Mouse (Mus musculus) gastrocnemius, adult 8-10 months (tissue): ENCODE results near the gene Rasgrp1. TPM values are rescaled to one million over a fixed set of nuclear protein-coding genes. Genes with fewer than 3 reads are reported as not detected.

Experiments
- DNase-seq, 2 experiments: peaks; one replicate each; pipeline ENCODE4 v3.0.0; 2022; ENCODE audit warnings: low spot score in 2 of 2
- total RNA-seq, 4 experiments: library from RNA; stranded (reverse); gene quantifications; 2 replicates each; pipeline ENCODE4 v1.2.4; 2022

The Rasgrp1 gene
- total RNA-seq, 4 experiments from 2014 or later = 0.10 TPM; not detected in 3

DNA sequence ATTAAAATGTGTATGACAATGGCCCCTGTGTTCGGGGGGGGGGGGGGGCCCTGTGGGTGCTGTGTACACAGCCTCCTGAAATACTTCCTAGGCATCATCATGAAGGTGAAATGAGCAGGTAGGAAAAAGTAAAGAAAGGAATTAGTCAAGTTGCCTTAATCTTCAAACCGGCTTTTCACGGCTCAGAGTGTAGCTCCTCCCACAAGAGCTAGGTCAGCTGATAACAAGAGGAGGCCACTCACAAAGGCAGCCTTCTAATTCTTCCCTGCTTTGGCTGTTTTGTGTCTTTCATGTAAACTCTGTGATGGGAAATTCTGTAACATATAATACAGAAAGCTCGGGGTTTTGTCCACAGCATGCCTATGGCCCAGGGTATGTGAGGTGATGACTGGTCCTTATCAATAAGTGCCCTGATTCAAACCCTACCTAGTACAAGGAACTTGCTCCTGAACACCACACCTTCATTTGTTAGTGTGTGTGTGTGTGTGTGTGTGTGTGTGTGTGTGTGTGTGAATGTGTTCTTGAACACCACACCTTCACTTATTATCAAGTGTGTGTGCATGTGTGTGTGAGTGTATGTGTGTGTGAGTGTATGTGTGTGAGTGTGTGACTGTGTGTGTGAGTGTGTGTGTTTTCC, 7.1 kb downstream of the Rasgrp1 start:
- DNase-seq = no peak

DNA sequence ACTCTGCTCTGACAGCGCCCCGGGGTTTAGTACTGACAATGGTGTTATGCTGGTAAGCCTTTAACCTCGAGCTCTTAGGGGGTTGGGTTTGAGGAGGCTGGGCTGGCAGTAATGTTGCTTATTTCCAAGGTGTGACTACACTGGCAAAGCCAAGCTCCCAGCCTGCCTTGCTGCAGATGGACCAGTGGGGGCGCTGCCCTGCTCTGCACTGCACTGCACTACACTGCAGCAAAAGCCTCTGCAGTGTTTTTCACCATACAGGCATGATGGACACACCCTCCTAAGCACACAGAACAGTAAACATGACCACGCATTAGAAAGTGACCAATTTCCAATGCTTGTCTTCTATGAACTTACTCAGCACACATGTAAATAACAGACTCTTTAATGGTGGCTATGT, 11.2 kb downstream of the Rasgrp1 start:
- DNase-seq = no peak

DNA sequence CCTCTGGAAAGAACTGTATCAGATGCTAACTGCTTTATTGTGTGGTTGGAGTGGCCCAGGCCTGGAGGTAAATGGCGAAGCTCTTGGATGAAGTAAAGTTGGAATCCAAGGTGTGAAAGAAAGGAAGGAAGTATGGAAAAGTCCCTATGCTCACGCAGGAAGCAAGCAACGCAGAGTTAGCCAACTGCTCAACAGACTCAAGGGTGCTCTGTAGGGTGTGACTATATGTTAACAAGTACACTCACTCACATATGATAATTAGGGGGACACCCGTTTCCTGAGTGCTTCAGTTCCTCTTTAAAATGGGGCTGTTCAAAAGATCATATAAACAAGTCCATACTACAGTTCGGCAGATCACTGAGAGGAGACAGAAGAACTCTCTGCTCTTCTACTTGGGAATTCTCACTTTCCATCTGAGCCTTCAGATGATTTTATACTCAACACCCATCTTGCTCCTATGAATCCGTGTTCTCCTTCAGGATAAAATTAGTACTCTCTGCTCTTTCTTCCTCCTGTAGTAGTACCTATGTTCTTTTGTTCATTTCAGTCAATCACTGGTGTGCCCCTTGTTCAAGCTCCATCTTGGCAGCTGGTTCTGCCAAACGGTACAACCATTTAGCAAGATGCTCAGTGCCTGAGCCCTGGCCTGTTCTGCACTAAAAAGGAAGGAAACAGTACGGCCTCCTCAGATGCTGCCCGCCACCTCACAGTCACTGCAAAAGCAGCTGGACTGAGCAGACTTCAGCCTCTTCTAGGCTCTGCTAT, 14.1 kb downstream of the Rasgrp1 start:
- no peak for DNase-seq

DNA sequence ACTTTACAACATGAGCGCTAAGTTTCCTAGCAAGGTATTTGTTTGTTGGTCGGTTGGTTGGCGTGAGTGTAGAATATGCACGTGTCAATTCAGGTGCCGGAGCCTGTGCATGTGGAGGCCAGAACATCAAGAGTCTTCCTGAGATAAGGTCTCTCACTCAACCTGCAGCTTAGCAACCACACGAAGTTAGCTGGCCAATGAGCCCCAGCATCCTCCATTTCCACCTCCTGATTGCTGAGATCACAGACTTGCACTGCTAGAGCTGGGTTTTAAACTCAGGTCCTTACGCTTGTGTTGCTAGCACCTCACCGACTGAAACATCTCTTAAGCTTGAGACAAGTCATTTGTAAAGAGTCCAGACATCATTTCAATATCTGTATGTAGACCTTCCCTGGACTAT, 20.4 kb downstream of the Rasgrp1 start:
- DNase-seq = no peak

DNA sequence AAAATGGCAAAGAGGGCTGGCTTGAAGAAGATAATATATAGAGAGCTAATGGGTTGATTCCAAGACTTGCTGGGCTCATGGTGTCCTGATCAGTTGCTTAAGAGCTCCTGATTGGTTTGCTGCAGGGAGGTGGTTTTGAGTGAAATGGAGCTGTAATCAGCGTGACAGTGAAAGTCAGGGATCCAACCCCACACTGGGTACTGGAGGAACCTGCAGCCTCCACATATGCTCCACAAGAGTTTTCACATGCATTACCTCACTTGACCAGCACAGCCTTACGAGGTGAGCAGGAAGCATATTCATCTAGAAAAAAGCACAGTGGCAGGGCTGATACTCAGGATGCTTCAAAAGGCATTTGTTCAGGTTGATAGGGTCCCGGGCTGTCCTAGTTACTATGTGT, 21.6 kb downstream of the Rasgrp1 start:
- DNase-seq = no peak

DNA sequence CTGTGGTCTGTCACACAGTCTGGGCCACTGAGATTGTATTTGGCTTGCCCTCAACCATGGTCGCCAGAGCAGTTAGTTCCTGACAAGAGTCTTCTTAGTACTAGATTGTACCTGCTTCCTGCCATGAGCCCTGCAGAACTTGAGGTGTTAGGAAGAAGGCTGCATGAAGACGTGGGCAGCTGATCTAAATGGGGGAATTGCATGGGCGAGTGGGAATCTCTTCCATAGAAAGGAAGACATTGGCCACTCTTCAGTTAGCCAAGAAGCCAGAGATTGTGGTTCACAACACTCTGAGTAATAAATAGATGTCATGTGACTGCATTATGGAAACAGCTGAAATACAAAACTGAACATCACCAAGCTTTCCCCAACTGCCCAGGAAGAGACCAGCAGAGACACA, 23.8 kb downstream of the Rasgrp1 start:
- no peak for DNase-seq

DNA sequence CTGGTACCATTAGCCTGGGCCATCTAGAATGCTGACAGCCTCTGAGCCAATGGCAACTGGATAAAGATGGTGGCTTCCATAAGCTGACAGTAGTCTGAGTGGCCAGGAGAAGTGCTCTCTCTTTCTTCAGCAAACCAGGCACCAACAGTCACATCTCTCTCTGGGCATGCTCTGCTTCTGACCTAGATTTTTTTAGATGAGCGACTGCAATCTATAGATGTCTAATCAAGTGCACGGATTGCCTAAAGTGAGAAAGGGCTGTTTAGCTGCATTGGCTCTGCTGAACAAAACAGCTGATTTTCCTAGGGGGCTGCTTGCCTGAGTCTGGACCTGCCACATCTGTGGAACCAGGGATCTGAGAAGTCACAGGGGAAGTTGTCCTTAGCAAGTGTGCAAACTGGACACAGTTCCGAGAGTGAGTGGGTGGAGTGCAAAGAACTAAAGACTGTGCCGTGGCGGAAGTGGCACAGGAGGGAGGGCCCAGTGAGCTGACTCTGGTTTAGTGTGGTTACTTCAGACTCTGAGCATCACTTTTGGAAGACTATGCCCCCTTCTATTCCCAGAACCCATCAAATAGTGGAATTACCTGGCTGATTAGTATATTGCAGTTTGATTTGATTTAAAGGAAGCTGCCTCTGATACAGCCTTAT, 29.1 kb downstream of the Rasgrp1 start:
- DNase-seq = no peak

DNA sequence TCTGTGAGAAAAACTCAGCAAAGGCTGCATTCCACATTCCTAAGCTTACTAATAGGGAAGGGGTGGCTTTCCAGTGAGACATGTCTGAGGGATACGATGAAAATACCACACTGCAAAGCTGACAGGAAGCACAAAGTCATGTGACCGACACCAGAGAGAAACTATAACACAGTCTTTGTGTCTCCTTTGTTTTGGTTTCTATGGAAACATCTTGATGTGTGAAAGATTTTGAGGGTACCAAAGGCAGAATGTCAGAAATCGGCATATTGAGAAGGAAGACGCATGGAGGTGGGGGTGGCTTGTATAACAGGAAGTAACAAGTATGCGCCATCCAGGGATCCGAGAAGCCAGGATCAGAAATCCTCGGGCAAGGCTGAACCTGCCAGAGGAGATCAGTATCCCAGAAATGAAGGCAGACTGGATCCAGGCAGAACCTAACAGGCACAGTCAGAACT, 30.3 kb downstream of the Rasgrp1 start:
- no peak for DNase-seq

DNA sequence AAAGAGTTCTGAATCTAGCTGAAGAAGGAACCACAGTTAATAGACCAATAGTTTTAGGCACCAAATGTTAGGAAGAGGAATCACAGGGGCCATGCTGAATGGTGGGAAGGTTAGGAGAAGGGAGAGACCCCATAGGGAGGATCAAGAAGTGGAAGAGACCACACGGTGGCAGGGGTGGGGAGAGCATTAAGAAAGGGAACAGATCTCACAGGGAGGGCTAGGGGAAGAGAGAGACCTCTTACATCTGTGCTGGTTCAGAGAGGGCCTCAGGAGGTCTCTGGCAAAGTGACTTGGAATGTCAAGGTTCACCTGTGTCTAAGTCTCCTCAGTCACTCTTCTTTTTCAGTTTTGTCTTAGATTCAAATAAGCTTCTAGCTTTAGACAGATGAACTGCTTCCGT, 30.8 kb downstream of the Rasgrp1 start:
- no peak for DNase-seq

DNA sequence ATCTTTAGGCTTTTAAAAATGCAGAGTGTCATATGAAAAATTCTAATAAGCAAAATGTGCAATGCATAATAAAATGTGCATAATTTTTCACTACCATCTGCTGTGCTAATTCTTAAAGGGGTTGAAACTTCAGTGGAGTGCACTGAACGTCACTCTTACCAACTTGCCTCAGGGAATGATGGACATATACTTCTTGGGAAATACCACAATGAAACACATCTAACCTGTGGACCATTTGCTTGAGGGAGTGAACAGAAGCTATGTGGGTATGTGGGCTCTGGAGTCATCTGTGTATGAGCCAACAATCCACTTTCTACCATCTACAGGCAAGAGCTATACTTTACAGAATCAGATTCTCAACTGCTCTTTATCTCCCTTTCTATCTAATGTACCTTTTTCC, 31.5 kb downstream of the Rasgrp1 start:
- no peak for DNase-seq

DNA sequence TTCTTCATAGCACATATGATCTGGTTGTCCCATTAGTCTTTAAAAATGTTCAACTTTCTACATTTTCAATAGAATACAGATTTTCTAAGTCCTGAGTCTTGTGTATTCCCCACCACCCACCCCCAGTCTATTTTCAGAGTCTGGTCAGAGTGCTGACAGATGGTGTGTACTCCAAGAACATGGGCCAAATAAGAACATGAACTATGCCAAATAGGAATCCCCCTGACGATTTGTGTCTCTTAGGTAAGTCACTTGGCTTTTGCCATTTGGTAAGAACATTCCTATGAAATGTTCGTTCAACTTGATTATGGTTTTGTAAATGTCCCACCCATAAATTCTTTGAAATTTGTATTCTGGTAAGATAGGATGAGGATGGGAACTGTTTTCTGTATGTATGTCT, 33.8 kb downstream of the Rasgrp1 start:
- no peak for DNase-seq

DNA sequence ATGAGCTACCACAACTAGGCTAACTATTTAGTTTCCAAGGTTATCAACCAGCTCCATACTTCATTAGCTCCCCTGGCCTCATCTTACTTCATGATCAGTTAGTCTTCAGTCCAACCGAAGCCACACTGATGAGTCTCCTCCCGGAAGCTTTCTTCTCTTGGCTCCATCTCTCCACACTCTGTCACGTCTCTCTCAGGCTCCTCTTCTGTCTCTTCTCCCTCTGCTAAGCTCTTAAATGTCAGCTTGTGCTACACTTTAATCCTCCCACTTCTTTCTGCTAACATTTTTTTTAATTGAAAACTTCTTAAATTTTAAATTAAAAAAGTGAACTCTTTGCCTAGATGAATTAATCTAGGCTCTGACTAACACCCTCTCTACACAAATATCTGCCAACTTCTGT, 34.8 kb downstream of the Rasgrp1 start:
- DNase-seq = no peak

DNA sequence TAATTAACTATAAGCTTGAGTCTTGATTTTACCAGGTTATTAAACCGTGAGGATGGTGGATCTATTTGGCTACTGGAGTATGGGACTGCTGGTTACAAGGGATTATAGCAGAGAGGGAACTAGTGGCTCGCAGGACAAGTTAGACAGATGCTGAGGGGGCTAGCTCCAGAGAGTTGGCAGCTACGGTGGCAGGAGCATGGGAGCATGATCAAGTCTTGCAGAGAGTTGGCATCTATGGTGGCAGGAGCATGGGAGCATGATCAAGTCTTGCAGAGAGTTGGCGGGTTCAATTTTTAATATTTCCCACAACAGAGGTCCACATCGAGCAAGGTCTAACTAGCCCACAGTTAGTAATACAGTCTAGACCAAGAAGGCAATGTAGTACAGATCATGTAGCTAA, 37.9 kb downstream of the Rasgrp1 start:
- DNase-seq = no peak

DNA sequence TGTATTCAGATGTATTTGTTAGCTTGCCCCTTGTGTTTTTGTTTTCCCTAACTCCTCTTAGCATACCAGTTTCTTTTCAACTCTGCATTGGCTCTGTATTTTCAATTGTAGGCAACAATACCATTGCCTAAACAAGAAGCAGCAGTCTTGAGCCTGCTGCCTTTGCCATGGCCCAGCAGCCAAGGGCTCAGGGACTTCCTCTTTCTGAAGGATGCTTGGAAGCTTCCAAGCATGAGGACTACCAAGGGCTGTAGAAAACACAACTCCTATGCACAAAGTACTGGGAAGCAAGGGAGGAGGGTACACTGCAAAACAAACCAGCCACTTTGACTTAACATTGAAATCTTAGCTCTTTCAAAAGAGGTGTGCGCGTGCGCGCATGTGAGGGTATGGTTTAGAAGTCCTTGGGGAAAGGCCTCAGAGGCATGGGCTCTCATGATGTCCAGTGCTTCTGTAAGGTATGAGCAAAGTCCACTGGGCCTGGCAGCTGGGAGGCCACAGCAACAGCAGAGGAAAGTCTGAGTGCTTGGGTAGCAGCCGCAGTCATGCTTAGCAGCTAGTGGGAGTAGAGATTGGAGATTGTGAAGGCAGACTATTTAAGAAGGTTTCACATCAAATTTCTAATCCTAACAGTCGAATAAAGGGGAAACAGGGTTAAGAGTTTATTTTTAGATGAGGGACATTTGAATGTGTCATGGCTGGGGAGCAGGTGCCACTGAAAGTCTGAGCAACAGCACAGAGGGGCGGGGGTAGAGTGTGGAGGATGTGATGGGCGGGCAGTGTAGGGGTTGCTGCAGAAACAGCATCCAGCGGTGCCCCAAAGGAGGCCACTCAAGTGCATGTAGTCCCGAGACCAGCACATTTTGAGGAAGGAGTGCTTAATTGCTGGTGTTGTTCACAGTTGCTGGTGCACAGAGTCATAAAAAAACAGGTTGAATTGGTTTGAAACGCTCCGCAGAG, 39.1 kb downstream of the Rasgrp1 start:
- DNase-seq = no peak

DNA sequence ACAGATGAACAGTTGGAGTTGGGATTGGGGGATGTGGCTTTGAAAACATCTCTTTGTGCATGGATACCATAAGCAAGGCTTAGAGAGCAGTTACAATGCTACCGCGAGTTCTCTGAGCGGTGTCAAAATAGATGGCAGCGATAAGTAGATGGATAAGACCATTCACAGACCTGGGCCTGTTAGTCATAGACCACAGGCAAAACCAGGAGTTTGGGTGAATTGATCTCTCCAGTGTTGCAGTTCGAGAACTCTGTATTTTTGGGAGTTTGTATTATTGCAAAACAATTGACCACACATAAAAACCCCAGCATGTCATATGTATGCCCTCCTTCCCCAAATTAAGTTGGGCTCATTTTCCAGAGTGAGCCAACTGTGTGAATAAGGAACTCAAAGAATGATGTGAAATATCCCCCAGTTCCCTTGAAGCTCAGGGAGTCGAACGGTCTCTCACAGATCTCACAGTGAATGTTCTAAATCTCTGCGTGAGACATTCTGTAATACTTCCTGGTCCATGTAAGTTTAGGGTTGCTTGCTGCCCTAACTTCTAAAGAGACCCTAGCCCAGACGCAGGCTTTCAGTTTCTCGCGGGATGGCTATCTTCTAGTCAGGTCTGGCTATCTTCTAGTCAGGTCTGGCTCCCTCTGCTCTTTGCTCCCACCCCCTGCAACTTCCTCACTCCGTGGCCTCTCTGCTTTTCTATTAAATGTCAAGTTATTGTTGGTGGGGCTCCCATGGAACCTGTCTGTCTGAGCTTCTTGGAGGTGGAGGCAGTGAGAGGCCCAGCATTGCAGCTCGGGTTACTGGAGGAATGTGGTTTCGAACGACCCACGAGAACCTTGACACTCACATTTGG, 43.0 kb downstream of the Rasgrp1 start:
- no peak for DNase-seq

DNA sequence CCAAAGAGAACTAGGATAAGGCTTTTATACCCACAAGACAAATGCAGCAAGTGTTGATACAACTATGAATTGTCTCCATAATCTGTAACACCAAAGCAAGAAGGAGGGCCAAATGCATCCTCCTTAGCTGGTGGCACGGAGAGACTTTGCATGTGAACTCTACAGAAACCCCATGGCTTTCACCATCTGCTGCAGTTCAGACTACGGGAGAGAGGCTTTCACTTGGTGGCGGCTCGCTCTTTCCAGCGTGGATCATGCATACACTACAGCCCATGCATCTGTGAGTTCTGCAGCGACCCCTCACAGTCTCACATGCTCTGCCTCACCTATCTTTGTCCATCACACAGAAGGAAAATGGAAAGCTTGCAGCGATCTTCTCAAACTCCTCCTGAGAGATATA, 54.5 kb downstream of the Rasgrp1 start:
- no peak for DNase-seq

DNA sequence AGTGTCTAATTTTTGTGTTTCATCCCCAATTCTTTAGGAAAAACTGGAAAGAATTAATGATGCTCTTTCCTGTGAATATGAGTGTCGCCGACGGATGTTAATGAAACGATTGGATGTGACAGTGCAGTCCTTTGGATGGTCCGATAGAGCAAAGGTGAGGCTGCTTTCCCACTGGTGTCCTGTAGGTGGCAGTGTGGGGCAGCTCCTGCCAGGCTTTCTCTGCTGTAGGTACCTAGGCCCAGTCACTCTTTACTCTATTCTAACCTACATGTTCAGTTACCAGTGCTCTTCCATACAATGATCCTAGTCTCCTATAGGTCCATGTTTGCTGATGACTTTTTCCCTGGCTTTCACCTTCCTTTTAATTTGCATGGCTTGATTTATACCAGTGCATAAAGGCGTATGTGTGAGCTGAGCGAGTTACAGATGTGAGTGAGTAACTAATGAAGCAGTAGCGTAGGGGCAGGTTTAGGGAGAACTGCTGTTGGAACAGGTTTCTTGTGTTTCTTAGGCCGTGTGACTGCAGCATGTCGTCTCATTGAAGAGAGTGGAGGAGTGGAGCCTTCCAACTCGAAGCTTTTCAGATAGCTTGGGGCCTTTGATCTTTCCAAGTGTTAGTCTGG, 78.9 kb downstream of the Rasgrp1 start:
- peak; percentile 8 to 16 for DNase-seq

DNA sequence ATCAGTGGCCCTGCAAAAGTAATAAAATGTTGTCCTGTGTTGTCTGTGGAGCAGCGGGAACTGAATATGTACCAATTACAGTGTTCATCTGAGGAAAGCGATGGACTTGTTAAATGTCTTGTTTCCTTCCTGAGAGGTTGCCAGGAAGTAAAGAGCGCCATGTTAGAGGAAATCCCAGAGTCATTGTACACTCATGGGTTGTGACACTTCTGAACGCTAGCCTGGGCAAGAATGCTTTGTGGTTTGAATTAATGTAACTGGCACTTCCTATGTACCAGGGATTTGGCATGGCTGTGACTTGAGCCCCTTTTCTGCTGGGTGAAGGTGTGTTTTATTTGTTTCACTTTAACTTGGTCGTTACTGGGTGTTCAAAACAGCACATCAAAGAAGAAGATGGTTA, 80.6 kb downstream of the Rasgrp1 start:
- no peak for DNase-seq

DNA sequence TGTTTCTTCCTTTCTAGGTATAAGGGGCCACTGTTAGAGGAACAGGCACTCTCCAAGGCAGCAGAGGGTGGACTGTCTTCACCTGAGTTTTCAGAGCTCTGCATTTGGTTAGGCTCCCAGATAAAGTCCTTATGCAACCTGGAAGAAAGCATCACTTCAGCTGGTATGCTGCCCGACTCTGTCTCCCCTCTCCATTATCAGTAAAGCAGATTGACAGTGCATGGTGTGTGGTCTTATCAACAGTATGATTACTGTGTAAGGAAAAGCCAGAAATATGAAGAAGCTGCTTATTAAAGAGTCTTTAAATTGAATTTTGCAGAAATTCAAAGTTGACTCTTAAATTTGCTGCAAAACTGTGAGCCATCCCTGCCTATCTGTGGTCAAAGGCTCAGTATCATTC, 85.2 kb downstream of the Rasgrp1 start:
- DNase-seq = no peak

DNA sequence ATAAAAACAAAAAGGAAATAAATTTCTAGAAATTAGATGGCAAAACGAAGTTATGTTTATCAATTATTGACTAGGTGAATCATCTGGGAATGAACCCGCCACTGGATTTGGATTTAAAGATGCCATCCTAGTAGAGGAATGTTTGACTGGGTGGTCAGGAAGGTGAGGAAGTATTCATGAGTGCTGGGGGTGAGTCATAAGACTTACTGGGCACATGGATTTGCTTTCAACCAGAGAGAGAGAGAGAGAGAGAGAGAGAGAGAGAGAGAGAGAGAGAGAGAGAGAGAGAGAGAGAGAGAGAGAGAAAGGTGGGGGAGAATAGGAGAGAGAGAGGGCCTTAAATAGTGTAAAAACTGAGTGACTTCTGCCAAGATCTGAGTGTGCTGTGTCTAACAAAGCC, 87.4 kb downstream of the Rasgrp1 start:
- DNase-seq = no peak
